Mouse (Mus musculus): ENCODE measurements at regions not wholly inside any gene's neighbourhood (a gene's known extent, or its start where the extent isn't known, plus 50 kb on each side); places are given as distances from the start of the nearest gene placed in this dataset.
"Not testable (repeated sequence)": the region's sequence is repeated elsewhere in the genome, so short reads cannot be mapped to it uniquely, and the experiment has no call there.

- Histone ChIP-seq H3K27me3 (ENCODE audit: control insufficient read depth, insufficient read depth, low read length) (no peaks in the 10 kb centered on the region), H3K9ac (ENCODE audit: low read depth, low read length) (no peak overlapping the region), H3K4me2 (replicated peaks; ENCODE audit: low read depth, low read length) (no peak overlapping the region), H3K4me1 (replicated peaks; ENCODE audit: control insufficient read depth, insufficient read depth, low read length) (no peaks in the 10 kb centered on the region), H3K9me3 (ENCODE audit: control insufficient read depth, low read length) (no peaks in the 10 kb centered on the region), H3K27ac (ENCODE audit: low read depth, low read length) (no peak overlapping the region), H3K36me3 (ENCODE audit: control insufficient read depth, insufficient read depth, low read length) (no peaks in the 10 kb centered on the region), H3K4me3 (ENCODE audit: low read depth, low read length) (no peak overlapping the region)
- no peak for DNase-seq (ENCODE audit: low spot score)
- no peak for ATAC-seq (ENCODE audit: low FRiP score)
- 83% methylated on average over 3 of the region's 3 CpGs for WGBS
Measured at GRCm38 (mm10) chr12:64788761-64789160, 128.9 kb upstream of the Gm527 start.

GRCm38 (mm10) chr12:64808492-64808891 is 109.2 kb upstream of the Gm527 start:
- not testable (repeated sequence) for H3K9ac ChIP-seq (ENCODE audit: low read depth, low read length); H3K36me3 ChIP-seq (ENCODE audit: control insufficient read depth, insufficient read depth, low read length); H3K27me3 ChIP-seq (ENCODE audit: control insufficient read depth, insufficient read depth, low read length); H3K4me2 ChIP-seq (replicated peaks; ENCODE audit: low read depth, low read length); H3K27ac ChIP-seq (ENCODE audit: low read depth, low read length); H3K4me3 ChIP-seq (ENCODE audit: low read depth, low read length); H3K4me1 ChIP-seq (replicated peaks; ENCODE audit: control insufficient read depth, insufficient read depth, low read length); DNase-seq (ENCODE audit: low spot score); ATAC-seq (ENCODE audit: low FRiP score); H3K9me3 ChIP-seq (ENCODE audit: control insufficient read depth, low read length)
- 86% methylated on average over 2 of the region's 2 CpGs for WGBS

GRCm38 (mm10) chr12:64810081-64810480 is 107.6 kb upstream of the Gm527 start:
- Histone ChIP-seq H3K9ac (ENCODE audit: low read depth, low read length) (no peak overlapping the region), H3K4me3 (ENCODE audit: low read depth, low read length) (no peak overlapping the region), H3K4me1 (replicated peaks; ENCODE audit: control insufficient read depth, insufficient read depth, low read length) (no peaks in the 10 kb centered on the region), H3K9me3 (ENCODE audit: control insufficient read depth, low read length) (no peaks in the 10 kb centered on the region), H3K27me3 (ENCODE audit: control insufficient read depth, insufficient read depth, low read length) (no peaks in the 10 kb centered on the region), H3K36me3 (ENCODE audit: control insufficient read depth, insufficient read depth, low read length) (no peaks in the 10 kb centered on the region), H3K4me2 (replicated peaks; ENCODE audit: low read depth, low read length) (no peak overlapping the region), H3K27ac (ENCODE audit: low read depth, low read length) (no peak overlapping the region)
- ATAC-seq (ENCODE audit: low FRiP score), result no peak
- DNase-seq (ENCODE audit: low spot score), result no peak
- WGBS, result 84% methylated on average over 1 of the region's 1 CpGs

- no peaks in the 10 kb centered on the region for H3K4me1 ChIP-seq (replicated peaks; ENCODE audit: control insufficient read depth, insufficient read depth, low read length)
- no peak overlapping the region for H3K4me2 ChIP-seq (replicated peaks; ENCODE audit: low read depth, low read length)
- H3K27ac ChIP-seq (ENCODE audit: low read depth, low read length), result no peak overlapping the region
- ATAC-seq (ENCODE audit: low FRiP score) (no peak), DNase-seq (ENCODE audit: low spot score) (no peak)
- WGBS, result 85% methylated on average over 6 of the region's 6 CpGs
- no peak overlapping the region for H3K4me3 ChIP-seq (ENCODE audit: low read depth, low read length)
- no peak overlapping the region for H3K9ac ChIP-seq (ENCODE audit: low read depth, low read length)
- H3K9me3 ChIP-seq (ENCODE audit: control insufficient read depth, low read length), result no peaks in the 10 kb centered on the region
- H3K27me3 ChIP-seq (ENCODE audit: control insufficient read depth, insufficient read depth, low read length), result no peaks in the 10 kb centered on the region
- H3K36me3 ChIP-seq (ENCODE audit: control insufficient read depth, insufficient read depth, low read length), result no peaks in the 10 kb centered on the region
Measured at GRCm38 (mm10) chr12:64815871-64816270, 101.8 kb upstream of the Gm527 start.

GRCm38 (mm10) chr12:64817056-64817810 is 100.5 kb upstream of the Gm527 start:
- Histone ChIP-seq H3K4me2 (replicated peaks; ENCODE audit: low read depth, low read length) (no peak overlapping the region), H3K9me3 (ENCODE audit: control insufficient read depth, low read length) (no peaks in the 10 kb centered on the region), H3K36me3 (ENCODE audit: control insufficient read depth, insufficient read depth, low read length) (no peaks in the 10 kb centered on the region), H3K9ac (ENCODE audit: low read depth, low read length) (no peak overlapping the region), H3K4me3 (ENCODE audit: low read depth, low read length) (no peak overlapping the region), H3K27ac (ENCODE audit: low read depth, low read length) (no peak overlapping the region), H3K4me1 (replicated peaks; ENCODE audit: control insufficient read depth, insufficient read depth, low read length) (no peaks in the 10 kb centered on the region), H3K27me3 (ENCODE audit: control insufficient read depth, insufficient read depth, low read length) (no peaks in the 10 kb centered on the region)
- WGBS, result 62% methylated on average over 9 of the region's 9 CpGs
- ATAC-seq (ENCODE audit: low FRiP score) (no peak), DNase-seq (ENCODE audit: low spot score) (peak; percentile 54)

- no peak overlapping the region for H3K27ac ChIP-seq (ENCODE audit: low read depth, low read length)
- WGBS, result 83% methylated on average over 5 of the region's 5 CpGs
- H3K4me2 ChIP-seq (replicated peaks; ENCODE audit: low read depth, low read length), result no peak overlapping the region
- H3K36me3 ChIP-seq (ENCODE audit: control insufficient read depth, insufficient read depth, low read length), result no peaks in the 10 kb centered on the region
- H3K9me3 ChIP-seq (ENCODE audit: control insufficient read depth, low read length), result no peaks in the 10 kb centered on the region
- no peak overlapping the region for H3K9ac ChIP-seq (ENCODE audit: low read depth, low read length)
- ATAC-seq (ENCODE audit: low FRiP score) (no peak), DNase-seq (ENCODE audit: low spot score) (no peak)
- no peaks in the 10 kb centered on the region for H3K4me1 ChIP-seq (replicated peaks; ENCODE audit: control insufficient read depth, insufficient read depth, low read length)
- H3K27me3 ChIP-seq (ENCODE audit: control insufficient read depth, insufficient read depth, low read length), result no peaks in the 10 kb centered on the region
- no peak overlapping the region for H3K4me3 ChIP-seq (ENCODE audit: low read depth, low read length)
Measured at GRCm38 (mm10) chr12:64820722-64821121, 97.0 kb upstream of the Gm527 start.

- WGBS, result 15% methylated on average over 1 of the region's 1 CpGs
- peak; percentile 69 for DNase-seq (ENCODE audit: low spot score)
Measured at GRCm38 (mm10) chr12:64829662-64830249, 88.0 kb upstream of the Gm527 start.

GRCm38 (mm10) chr12:64832313-64833151 is 85.2 kb upstream of the Gm527 start:
- Histone ChIP-seq H3K9ac (ENCODE audit: low read depth, low read length) (no peak overlapping the region), H3K4me2 (replicated peaks; ENCODE audit: low read depth, low read length) (no peak overlapping the region), H3K4me1 (replicated peaks; ENCODE audit: control insufficient read depth, insufficient read depth, low read length) (no peaks in the 10 kb centered on the region), H3K27ac (ENCODE audit: low read depth, low read length) (no peak overlapping the region), H3K36me3 (ENCODE audit: control insufficient read depth, insufficient read depth, low read length) (no peaks in the 10 kb centered on the region), H3K9me3 (ENCODE audit: control insufficient read depth, low read length) (no peaks in the 10 kb centered on the region), H3K27me3 (ENCODE audit: control insufficient read depth, insufficient read depth, low read length) (no peaks in the 10 kb centered on the region), H3K4me3 (ENCODE audit: low read depth, low read length) (no peak overlapping the region)
- WGBS, result 66% methylated on average over 9 of the region's 9 CpGs
- peak; percentile 73 for ATAC-seq (ENCODE audit: low FRiP score)
- peak; percentile 3 for DNase-seq (ENCODE audit: low spot score)

More at GRCm38 (mm10) chr12:64829662-64830249, 88.0 kb upstream of the Gm527 start:
- Histone ChIP-seq H3K4me3 (ENCODE audit: low read depth, low read length) (no peak overlapping the region), H3K9ac (ENCODE audit: low read depth, low read length) (no peak overlapping the region), H3K36me3 (ENCODE audit: control insufficient read depth, insufficient read depth, low read length) (no peaks in the 10 kb centered on the region), H3K9me3 (ENCODE audit: control insufficient read depth, low read length) (no peaks in the 10 kb centered on the region), H3K4me2 (replicated peaks; ENCODE audit: low read depth, low read length) (no peak overlapping the region), H3K4me1 (replicated peaks; ENCODE audit: control insufficient read depth, insufficient read depth, low read length) (no peaks in the 10 kb centered on the region), H3K27ac (ENCODE audit: low read depth, low read length) (no peak overlapping the region), H3K27me3 (ENCODE audit: control insufficient read depth, insufficient read depth, low read length) (no peaks in the 10 kb centered on the region)
- ATAC-seq (ENCODE audit: low FRiP score), result peak; percentile 71
